Mouse (Mus musculus) MEL (cell line): ENCODE data around the gene Lamtor1. TPM values are rescaled to one million over a fixed set of nuclear protein-coding genes. Genes with fewer than 3 reads are reported as not detected.
A peak's percentile ranks its signal among the peaks of the same experiment; 100 is the strongest.

Experiments
- DNase-seq: peaks from one replicate; pipeline ENCODE4 v3.0.0; 2011; ENCODE audit warnings: low read depth, low spot score
- H3K27ac ChIP-seq: 2 replicates; pipeline ENCODE4 v1.5.1; 2012; ENCODE audit warnings: low read depth, mild to moderate bottlenecking, control low read depth, low read length, moderate library complexity; ENCODE audit not compliant: control insufficient read depth
- H3K27me3 ChIP-seq, 2 experiments: fragments of 150-350 bp in 1 of 2; sonication (generic) in 1 of 2; 2 replicates each; pipeline ENCODE4 v1.6.1; 2012; ENCODE audit warnings: low read length in 2 of 2, mild to moderate bottlenecking in 2 of 2, improper control_type of control experiment in 1 of 2, moderate library complexity in 1 of 2; ENCODE audit not compliant: insufficient read depth in 2 of 2, control insufficient read depth in 1 of 2
- H3K36me3 ChIP-seq, 2 experiments: 2 replicates each; pipeline ENCODE4 v1.6.1; 2012 to 2014; ENCODE audit warnings: low read length in 2 of 2, improper control_type of control experiment in 1 of 2, inconsistent platforms in 1 of 2, mild to moderate bottlenecking in 1 of 2; ENCODE audit not compliant: insufficient read depth in 2 of 2, control insufficient read depth in 1 of 2
- H3K4me1 ChIP-seq, 2 experiments: fragments of 150-350 bp in 1 of 2; sonication (generic) in 1 of 2; 2 replicates each; pipeline ENCODE4 v1.6.1; 2012; ENCODE audit warnings: low read length in 2 of 2, improper control_type of control experiment in 1 of 2, mild to moderate bottlenecking in 1 of 2; ENCODE audit not compliant: insufficient read depth in 2 of 2, control insufficient read depth in 1 of 2
- H3K4me3 ChIP-seq, 2 experiments: fragments of 150-350 bp in 1 of 2; sonication (generic) in 1 of 2; 2 replicates each; pipeline ENCODE4 v1.5.1; 2012; ENCODE audit warnings: low read depth in 2 of 2, low read length in 2 of 2, mild to moderate bottlenecking in 2 of 2, moderate library complexity in 2 of 2, control low read depth in 1 of 2, improper control_type of control experiment in 1 of 2; ENCODE audit not compliant: control insufficient read depth in 1 of 2, insufficient read depth in 1 of 2
- H3K79me2 ChIP-seq: 2 replicates; pipeline ENCODE4 v1.6.1; 2012; ENCODE audit warnings: mild to moderate bottlenecking, low read length, moderate library complexity; ENCODE audit not compliant: control insufficient read depth, poor library complexity, insufficient read depth
- H3K9ac ChIP-seq: 2 replicates; pipeline ENCODE4 v1.6.1; 2012; ENCODE audit warnings: low read depth, mild to moderate bottlenecking, control low read depth, low read length, moderate library complexity; ENCODE audit not compliant: control insufficient read depth, poor library complexity, severe bottlenecking
- H3K9me3 ChIP-seq: fragments of 150-350 bp; sonication (generic); replicated peaks from 2 replicates; pipeline ENCODE4 v1.6.1; 2012; ENCODE audit warnings: mild to moderate bottlenecking, low read length, improper control_type of control experiment, moderate library complexity; ENCODE audit not compliant: insufficient read depth
- BHLHE40 ChIP-seq: IDR thresholded peaks from 2 replicates; pipeline ENCODE4 v1.6.1; 2012; ENCODE audit warnings: low read depth, mild to moderate bottlenecking, inconsistent platforms, low read length, improper control_type of control experiment, borderline replicate concordance
- CHD1 ChIP-seq: IDR thresholded peaks from 2 replicates; pipeline ENCODE4 v1.6.1; 2012; ENCODE audit warnings: low read depth, mild to moderate bottlenecking, inconsistent platforms, low read length, improper control_type of control experiment
- CHD2 ChIP-seq: IDR thresholded peaks from 2 replicates; pipeline ENCODE4 v1.6.1; 2011; ENCODE audit warnings: low read length, improper control_type of control experiment
- CTCF ChIP-seq, 3 experiments: IDR thresholded peaks in 2 of 3; conservative IDR thresholded peaks in 1 of 3; 2 replicates each; pipeline ENCODE4 v1.5.1; 2011 to 2012; ENCODE audit warnings: low read length in 3 of 3, low read depth in 2 of 3, mild to moderate bottlenecking in 2 of 3, improper control_type of control experiment in 1 of 3, inconsistent platforms in 1 of 3, mixed read lengths in 1 of 3, moderate library complexity in 1 of 3; ENCODE audit not compliant: control insufficient read depth in 1 of 3, insufficient read depth in 1 of 3, poor library complexity in 1 of 3, severe bottlenecking in 1 of 3
- E2F4 ChIP-seq: IDR thresholded peaks from 2 replicates; pipeline ENCODE4 v1.6.1; 2011; ENCODE audit warnings: low read depth, low read length, improper control_type of control experiment, borderline replicate concordance
- ELF1 ChIP-seq: IDR thresholded peaks from 2 replicates; pipeline ENCODE4 v1.6.1; 2014; ENCODE audit warnings: low read depth, mild to moderate bottlenecking, inconsistent platforms, low read length, improper control_type of control experiment, moderate library complexity
- EP300 ChIP-seq, 2 experiments: IDR thresholded peaks; 2 replicates each; pipeline ENCODE4 v1.6.1; 2011; ENCODE audit warnings: improper control_type of control experiment in 2 of 2, low read length in 2 of 2, low read depth in 1 of 2, mild to moderate bottlenecking in 1 of 2
- ETS1 ChIP-seq: IDR thresholded peaks from 2 replicates; pipeline ENCODE4 v1.6.1; 2012; ENCODE audit warnings: low read depth, mild to moderate bottlenecking, inconsistent platforms, low read length, improper control_type of control experiment, moderate library complexity
- GATA1 ChIP-seq: IDR thresholded peaks from 2 replicates; pipeline ENCODE4 v1.6.1; 2011; ENCODE audit warnings: low read depth, low read length, improper control_type of control experiment
- HCFC1 ChIP-seq: IDR thresholded peaks from 2 replicates; pipeline ENCODE4 v1.6.1; 2012; ENCODE audit warnings: low read depth, mild to moderate bottlenecking, inconsistent platforms, low read length, improper control_type of control experiment, moderate library complexity
- KAT2A ChIP-seq: conservative IDR thresholded peaks from 2 replicates; pipeline ENCODE4 v1.6.1; 2012; ENCODE audit warnings: low read depth, low read length, improper control_type of control experiment, inconsistent platforms
- MAFK ChIP-seq: IDR thresholded peaks from 2 replicates; pipeline ENCODE4 v1.6.1; 2011; ENCODE audit warnings: low read depth, mild to moderate bottlenecking, low read length, improper control_type of control experiment, borderline replicate concordance
- MAX ChIP-seq: IDR thresholded peaks from 2 replicates; pipeline ENCODE4 v1.6.1; 2011; ENCODE audit warnings: low read length, improper control_type of control experiment
- MAZ ChIP-seq: IDR thresholded peaks from 2 replicates; pipeline ENCODE4 v1.6.1; 2012; ENCODE audit warnings: low read depth, mild to moderate bottlenecking, inconsistent platforms, low read length, improper control_type of control experiment
- MEF2A ChIP-seq: IDR thresholded peaks from 2 replicates; pipeline ENCODE4 v1.6.1; 2014; ENCODE audit warnings: low read depth, mild to moderate bottlenecking, inconsistent platforms, low read length, improper control_type of control experiment; ENCODE audit not compliant: poor library complexity, insufficient replicate concordance, severe bottlenecking; ENCODE audit errors: extremely low read depth
- MXI1 ChIP-seq: IDR thresholded peaks from 2 replicates; pipeline ENCODE4 v1.6.1; 2011; ENCODE audit warnings: mild to moderate bottlenecking, low read depth, low read length, improper control_type of control experiment
- MYC ChIP-seq: IDR thresholded peaks from 2 replicates; pipeline ENCODE4 v1.6.1; 2011; ENCODE audit warnings: low read depth, mild to moderate bottlenecking, low read length, improper control_type of control experiment, moderate library complexity
- NELFE ChIP-seq: IDR thresholded peaks from 2 replicates; pipeline ENCODE4 v1.6.1; 2011; ENCODE audit warnings: low read depth, low read length, improper control_type of control experiment
- NRF1 ChIP-seq: IDR thresholded peaks from 2 replicates; pipeline ENCODE4 v1.6.1; 2014; ENCODE audit warnings: low read depth, mild to moderate bottlenecking, inconsistent platforms, low read length, improper control_type of control experiment, moderate library complexity; ENCODE audit not compliant: poor library complexity, insufficient read depth, severe bottlenecking
- POLR2A ChIP-seq, 2 experiments: IDR thresholded peaks; 2 replicates each; pipeline ENCODE4 v1.6.1; 2011 to 2012; ENCODE audit warnings: low read length in 2 of 2, mild to moderate bottlenecking in 2 of 2, control low read depth in 1 of 2, improper control_type of control experiment in 1 of 2, low read depth in 1 of 2, moderate library complexity in 1 of 2; ENCODE audit not compliant: control insufficient read depth in 1 of 2, insufficient read depth in 1 of 2, poor library complexity in 1 of 2
- POLR2AphosphoS2 ChIP-seq: IDR thresholded peaks from 2 replicates; pipeline ENCODE4 v1.6.1; 2011; ENCODE audit warnings: low read length, improper control_type of control experiment
- RAD21 ChIP-seq: IDR thresholded peaks from 2 replicates; pipeline ENCODE4 v1.6.1; 2011; ENCODE audit warnings: mild to moderate bottlenecking, low read depth, low read length, improper control_type of control experiment
- RCOR1 ChIP-seq: IDR thresholded peaks from 2 replicates; pipeline ENCODE4 v1.6.1; 2012; ENCODE audit warnings: low read depth, mild to moderate bottlenecking, inconsistent platforms, low read length, improper control_type of control experiment
- SIN3A ChIP-seq: IDR thresholded peaks from 2 replicates; pipeline ENCODE4 v1.6.1; 2012; ENCODE audit warnings: low read length, improper control_type of control experiment, inconsistent platforms
- TBP ChIP-seq: IDR thresholded peaks from 2 replicates; pipeline ENCODE4 v1.8.0; 2011; ENCODE audit warnings: low read depth, low read length, improper control_type of control experiment
- USF1 ChIP-seq: IDR thresholded peaks from 2 replicates; pipeline ENCODE4 v1.6.1; 2014; ENCODE audit warnings: low read depth, mild to moderate bottlenecking, inconsistent platforms, low read length, improper control_type of control experiment, moderate library complexity
- ZMIZ1 ChIP-seq: IDR thresholded peaks from 2 replicates; pipeline ENCODE4 v1.6.1; 2012; ENCODE audit warnings: low read depth, mild to moderate bottlenecking, inconsistent platforms, low read length, improper control_type of control experiment, moderate library complexity
- ZNF384 ChIP-seq: IDR thresholded peaks from 2 replicates; pipeline ENCODE4 v1.6.1; 2012; ENCODE audit warnings: low read depth, mild to moderate bottlenecking, inconsistent platforms, low read length, improper control_type of control experiment
- polyA plus RNA-seq, 2 experiments: library from polyadenylated mRNA; stranded (reverse) in 1 of 2; unstranded in 1 of 2; fragments of >175 nt in 1 of 2; fragments of >200 nt in 1 of 2; gene quantifications; 2 replicates each; pipeline versions ENCODE4 v1.2.1 to v1.2.4; 2012; ENCODE audit warnings: low replicate concordance in 2 of 2, low read depth in 1 of 2; ENCODE audit not compliant: insufficient read length in 2 of 2, insufficient read depth in 1 of 2, missing spikeins in 1 of 2
- total RNA-seq: library from RNA; depleted of rRNA; stranded (reverse); fragments of 300-350 nt; gene quantifications from 2 replicates; pipeline ENCODE4 v1.2.3, GENCODE M21; 2012

Gene Lamtor1
- total and polyA plus RNA-seq, 3 experiments, result 79.5 to 115 TPM; not detected in 1

DNA sequence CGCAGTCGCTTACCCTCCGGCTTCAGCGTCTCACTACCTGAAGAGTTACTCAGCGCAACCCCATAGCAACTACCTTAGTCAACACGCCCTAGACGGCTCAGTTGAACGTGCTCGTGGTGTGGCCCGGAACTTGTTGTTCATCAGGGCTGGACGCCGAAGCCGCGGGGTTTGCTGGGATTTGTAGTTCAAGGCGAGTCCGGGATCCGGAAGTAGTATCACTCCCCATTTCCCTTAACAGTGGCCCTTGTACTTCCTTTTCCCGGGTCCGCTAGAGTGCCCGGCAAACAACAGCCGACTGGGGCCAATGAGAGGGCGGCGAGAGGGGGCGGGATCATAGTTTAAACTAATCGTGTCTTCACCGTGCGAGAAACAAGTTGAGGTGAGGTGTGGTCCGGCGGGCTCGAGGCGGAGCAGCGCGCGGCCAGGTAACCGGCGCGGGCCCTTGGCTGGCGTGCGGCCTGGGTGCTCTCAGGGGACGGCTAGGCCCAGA is 28.1 kb downstream of the Lamtor1 start, which contains the start of the genes Lrrc51 and Numa1:
TSS of gene Lrrc51 (minus strand) at position 145 of the 490 bp plus-strand sequence.
TSS of gene Numa1 (plus strand) at position 361 of the 490 bp plus-strand sequence.
- H3K9me3 ChIP-seq, result no peaks in the 10 kb centered on the region
- H3K4me3 ChIP-seq, result peak within 1 kb of the TSS; percentile 87 to 90
- no peak for TF ChIP-seq MEF2A
- no peak for TF ChIP-seq RCOR1
- TF ChIP-seq RAD21, result no peak
- TF ChIP-seq ZNF384, result no peak
- TF ChIP-seq SIN3A, result peak; percentile 98
- peak; percentile 56 for TF ChIP-seq TBP
- peak in 1 of 2 experiments; percentile 17; a peak in 1 of 4 replicates for TF ChIP-seq EP300 (IDR thresholded peaks at IDR 0.05; ENCODE audit: low read depth in 1 of 2, low read length in 2 of 2)
- TF ChIP-seq CHD1, result no peak
- TF ChIP-seq MAFK, result no peak
- peak; percentile 60 for TF ChIP-seq ZMIZ1
- TF ChIP-seq ELF1, result peak; percentile 98
- TF ChIP-seq USF1, result no peak; the same call in 1 of the 2 replicates
- TF ChIP-seq NELFE, result peak; percentile 77
- no peak for TF ChIP-seq CTCF (IDR thresholded peaks at IDR 0.05 in 2 of 3, conservative IDR thresholded peaks at IDR 0.05 in 1 of 3; ENCODE audit: control insufficient read depth in 1 of 3, insufficient read depth in 1 of 3, low read depth in 2 of 3, low read length in 3 of 3, poor library complexity in 1 of 3, severe bottlenecking in 1 of 3)
- peak; percentile 60 for TF ChIP-seq POLR2AphosphoS2
- TF ChIP-seq MAX, result peak; percentile 84
- peak; percentile 98 for TF ChIP-seq HCFC1
- 0 out of 2 replicates have a peak, but pooled peaks have one; percentile 31 for TF ChIP-seq NRF1
- TF ChIP-seq E2F4, result peak; percentile 75; the same call in 1 of the 2 replicates
- TF ChIP-seq CHD2, result peak; percentile 26; the same call in 1 of the 2 replicates
- peak; percentile 7; the same call in 1 of the 2 replicates for TF ChIP-seq ETS1
- peak; percentile 79 to 84; a peak in 3 of 4 replicates for TF ChIP-seq POLR2A (IDR thresholded peaks at IDR 0.05; ENCODE audit: control insufficient read depth in 1 of 2, insufficient read depth in 1 of 2, low read depth in 1 of 2, low read length in 2 of 2, poor library complexity in 1 of 2)
- peak; percentile 94 for TF ChIP-seq MYC
- TF ChIP-seq BHLHE40, result 0 out of 2 replicates have a peak, but pooled peaks have one; percentile 50
- no peak for TF ChIP-seq GATA1
- peak; percentile 98 for TF ChIP-seq MXI1
- no peak for TF ChIP-seq MAZ
- peak; percentile 90 for TF ChIP-seq KAT2A
- peaks cover 0 to 37% of the 10 kb centered on the region in 2 experiments; a peak in 2 of 4 replicates for H3K36me3 ChIP-seq
- H3K27ac ChIP-seq, result peak within 1 kb of the TSS; percentile 79
- H3K79me2 ChIP-seq, result peaks cover 50% of the 10 kb centered on the region
- H3K27me3 ChIP-seq, result no peaks in the 10 kb centered on the region
- DNase-seq, result peak; percentile 99
- H3K9ac ChIP-seq, result peak within 1 kb of the TSS; percentile 89
- H3K4me1 ChIP-seq, result peaks cover 7 to 32% of the 10 kb centered on the region in 2 experiments
